In the genomic region with DNA sequence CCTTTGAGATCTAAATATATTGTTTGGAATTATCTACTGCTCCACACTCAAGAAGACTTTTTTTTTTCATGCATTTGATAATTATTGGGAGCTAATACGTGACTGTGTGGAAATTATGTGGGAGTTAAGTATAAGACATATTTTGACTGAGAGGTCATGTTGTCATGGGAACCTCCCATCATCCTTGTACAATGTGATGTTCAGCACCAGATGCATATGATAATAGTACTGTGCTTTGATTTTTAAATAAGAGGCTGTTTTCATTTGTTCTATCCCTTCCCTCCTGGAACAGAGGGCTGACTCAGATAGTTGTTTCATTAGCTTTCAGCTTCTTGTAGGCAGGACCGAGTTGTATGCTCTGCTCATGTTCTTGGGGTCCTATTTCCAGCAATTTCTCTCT, we compare ENCODE assay signal across 27 mouse cellular contexts.
"Had no signal": no experiment of that assay in that cellular context is flagged by ENCODE, and none has a peak within 500 bp of the region (broad histone marks: within the 10 kb centered on the region; RNA-seq: fewer than 3 reads in every experiment).

No protein-coding gene starts in this region.

- H3K9ac ChIP-seq: heart, embryonic 13.5 days; heart, embryonic 15.5 days; hindbrain, embryonic 13.5 days; hindbrain, embryonic 15.5 days; kidney, embryonic 15.5 days; limb, embryonic 13.5 days; limb, embryonic 15.5 days; liver, embryonic 12.5 days had no signal

- H3K36me3 ChIP-seq: heart, embryonic 13.5 days; heart, embryonic 15.5 days; hindbrain, embryonic 13.5 days; hindbrain, embryonic 15.5 days; kidney, embryonic 15.5 days; limb, embryonic 13.5 days; limb, embryonic 15.5 days; liver, embryonic 12.5 days had no signal

- H3K4me1 ChIP-seq: heart, embryonic 13.5 days; heart, embryonic 15.5 days; hindbrain, embryonic 13.5 days; hindbrain, embryonic 15.5 days; kidney, embryonic 15.5 days; limb, embryonic 13.5 days; limb, embryonic 15.5 days; liver, embryonic 12.5 days had no signal

- H3K4me2 ChIP-seq: heart, embryonic 11.5 days; heart, embryonic 13.5 days; heart, embryonic 15.5 days; hindbrain, embryonic 13.5 days; hindbrain, embryonic 15.5 days; kidney, embryonic 15.5 days; limb, embryonic 13.5 days; limb, embryonic 15.5 days; liver, embryonic 12.5 days had no signal

- H3K4me3 ChIP-seq: heart, adult 2 months; heart, embryonic 13.5 days; heart, embryonic 15.5 days; hindbrain, embryonic 13.5 days; hindbrain, embryonic 15.5 days; kidney, embryonic 15.5 days; left cerebral cortex, adult 2 months; limb, embryonic 13.5 days; limb, embryonic 15.5 days; liver, embryonic 12.5 days had no signal

- H3K9me3 ChIP-seq: heart, embryonic 13.5 days; heart, embryonic 15.5 days; hindbrain, embryonic 13.5 days; hindbrain, embryonic 15.5 days; kidney, embryonic 15.5 days; limb, embryonic 13.5 days; limb, embryonic 15.5 days; liver, embryonic 12.5 days had no signal

- H3K27ac ChIP-seq: heart, adult 2 months; heart, embryonic 13.5 days; heart, embryonic 15.5 days; hindbrain, embryonic 13.5 days; hindbrain, embryonic 15.5 days; hindbrain, postnatal 0 days; kidney, embryonic 15.5 days; kidney, postnatal 0 days; left cerebral cortex, adult 2 months; limb, embryonic 13.5 days; limb, embryonic 15.5 days; liver, embryonic 12.5 days had no signal

- DNase-seq: gastrocnemius, postnatal 14 days; gastrocnemius, postnatal 36 days; heart, adult 11 months; heart, adult 2 months; heart, postnatal 14 days; heart, postnatal 36 days; kidney, adult 11 months; kidney, adult 2 months; kidney, adult 9 months; kidney, postnatal 14 days; kidney, postnatal 36 days; layer of hippocampus, adult 9-11 months; layer of hippocampus, postnatal 36 days; left cerebral cortex, postnatal 4 days had no signal

- ATAC-seq: hindbrain, postnatal 0 days; intestine, embryonic 16.5 days; liver, embryonic 12.5 days had no signal

- H3K27me3 ChIP-seq: heart, embryonic 13.5 days; heart, embryonic 15.5 days; hindbrain, embryonic 13.5 days; hindbrain, embryonic 15.5 days; kidney, embryonic 15.5 days; limb, embryonic 13.5 days; limb, embryonic 15.5 days; liver, embryonic 12.5 days had no signal
